Mouse (Mus musculus) liver, embryonic 14.5 days (tissue): Measurements from ENCODE around the gene Id3. TPM values are rescaled to one million over a fixed set of nuclear protein-coding genes. Genes with fewer than 3 reads are reported as not detected.

Source experiments
- ATAC-seq: fragments of 200-750 bp; cut with Nextera tagmentation; 2 replicates; pipeline ENCODE4 v1.8.0; 2017; ENCODE audit warnings: moderate number of reproducible peaks, mild to moderate bottlenecking, moderate library complexity; ENCODE audit not compliant: insufficient read depth
- DNase-seq, 3 experiments: peaks; one replicate each; pipeline ENCODE4 v3.0.0-alpha.2; 2012 to 2013; ENCODE audit warnings: low read depth in 3 of 3, low spot score in 3 of 3
- H3K27ac ChIP-seq: fragments of 300-500 bp; sonication (generic); 2 replicates; pipeline ENCODE4 v1.5.1; 2014; ENCODE audit warnings: moderate library complexity, mild to moderate bottlenecking, control low read depth, inconsistent platforms
- H3K27me3 ChIP-seq: fragments of 300-500 bp; sonication (generic); 2 replicates; pipeline ENCODE4 v1.6.1; 2014; ENCODE audit warnings: mild to moderate bottlenecking, low read length, moderate library complexity; ENCODE audit not compliant: control insufficient read depth, insufficient read depth
- H3K36me3 ChIP-seq: fragments of 300-500 bp; sonication (generic); replicated peaks from 2 replicates; pipeline ENCODE4 v1.6.1; 2014; ENCODE audit warnings: low read depth; ENCODE audit not compliant: control insufficient read depth, insufficient read depth
- H3K4me1 ChIP-seq, 2 experiments: fragments of 200-500 bp in 1 of 2; fragments of 300-500 bp in 1 of 2; sonication (generic) in 1 of 2; replicated peaks; 2 replicates each; pipeline ENCODE4 v1.6.1; 2012 to 2014; ENCODE audit warnings: antibody characterized with exemption in 1 of 2, inconsistent platforms in 1 of 2, low read length in 1 of 2; ENCODE audit not compliant: control insufficient read depth in 2 of 2, insufficient read depth in 2 of 2
- H3K4me2 ChIP-seq: fragments of 300-500 bp; sonication (generic); 2 replicates; pipeline ENCODE4 v1.6.1; 2014; ENCODE audit warnings: low read depth, mild to moderate bottlenecking, control low read depth, moderate library complexity
- H3K4me3 ChIP-seq, 2 experiments: fragments of 200-500 bp in 1 of 2; fragments of 300-500 bp in 1 of 2; sonication (generic) in 1 of 2; 2 replicates each; pipeline ENCODE4 v1.5.1; 2012 to 2014; ENCODE audit warnings: low read depth in 2 of 2, low read length in 2 of 2, mild to moderate bottlenecking in 2 of 2, control low read depth in 1 of 2, inconsistent platforms in 1 of 2, moderate library complexity in 1 of 2; ENCODE audit not compliant: insufficient read depth in 1 of 2
- H3K9ac ChIP-seq: fragments of 300-500 bp; sonication (generic); replicated peaks from 2 replicates; pipeline ENCODE4 v1.6.1; 2014; ENCODE audit warnings: mild to moderate bottlenecking, control low read depth, moderate library complexity
- H3K9me3 ChIP-seq: fragments of 300-500 bp; sonication (generic); 2 replicates; pipeline ENCODE4 v1.6.1; 2016; ENCODE audit warnings: low read length, mixed read lengths; ENCODE audit not compliant: control insufficient read depth
- CTCF ChIP-seq: IDR thresholded peaks from 2 replicates; pipeline ENCODE4 v1.5.1; 2016; ENCODE audit warnings: antibody characterized with exemption, low read depth, control low read depth
- EP300 ChIP-seq: IDR thresholded peaks from 2 replicates; pipeline ENCODE4 v1.6.1; 2016; ENCODE audit warnings: antibody characterized with exemption, low read depth
- WGBS: fragments of 180-500 bp; shearing (Covaris S2); extraction: QIAGEN DNeasy Blood & Tissue Kit; methylation state at CpG from one replicate; pipeline ENCODE4 v1.1.7; 2014; ENCODE audit not compliant: insufficient replicate concordance; 5-methylcytosine and 5-hydroxymethylcytosine counted together
- polyA plus RNA-seq, 2 experiments: library from polyadenylated mRNA; depleted of rRNA in 1 of 2; stranded (reverse) in 1 of 2; unstranded in 1 of 2; fragments of >200 nt; fragmentation: Nextera tagmentation in 1 of 2; extraction: Ambion mirVana in 1 of 2; gene quantifications; 2 replicates each; pipeline versions ENCODE4 v1.2.1 to v1.2.3; 2012 to 2014

Gene Id3
- polyA plus RNA-seq, 2 experiments, result 23.0 to 33.8 TPM

- no peak for TF ChIP-seq EP300
- no peak for TF ChIP-seq CTCF
- peaks cover 3 to 22% of the 10 kb centered on the region in 2 experiments; a peak in 3 of 4 replicates for H3K4me1 ChIP-seq
- WGBS, result 3% methylated on average over 11 of the region's 11 CpGs
These were observed 1.6 kb downstream of the Id3 start for GRCm38 (mm10) chr4:136144927-136145292.

GRCm38 (mm10) chr4:136145362-136145885, 2.1 kb downstream of the Id3 start:
- H3K27me3 ChIP-seq, result peaks cover 89% of the 10 kb centered on the region
- DNase-seq, result no peak
- no peak for ATAC-seq
- no peak overlapping the region for H3K9ac ChIP-seq
- no peak overlapping the region for H3K27ac ChIP-seq
- H3K36me3 ChIP-seq, result no peaks in the 10 kb centered on the region
- H3K4me3 ChIP-seq, result peak overlapping the region; percentile 42 to 54
- H3K4me1 ChIP-seq, result peaks cover 0 to 22% of the 10 kb centered on the region in 2 experiments; a peak in 3 of 4 replicates
- TF ChIP-seq EP300, result no peak
- TF ChIP-seq CTCF, result no peak
- H3K4me2 ChIP-seq, result peak overlapping the region; percentile 54
- WGBS, result 31% methylated on average over 11 of the region's 11 CpGs
- no peaks in the 10 kb centered on the region for H3K9me3 ChIP-seq

More at GRCm38 (mm10) chr4:136144927-136145292, 1.6 kb downstream of the Id3 start:
- ATAC-seq (no peak), DNase-seq (no peak)
- Histone ChIP-seq H3K27ac (no peak overlapping the region), H3K9ac (no peak overlapping the region), H3K4me2 (peak overlapping the region; percentile 54), H3K36me3 (no peaks in the 10 kb centered on the region), H3K4me3 (peak overlapping the region; percentile 54), H3K9me3 (no peaks in the 10 kb centered on the region), H3K27me3 (peaks cover 94% of the 10 kb centered on the region)

GRCm38 (mm10) chr4:136145991-136146711, 2.9 kb downstream of the Id3 start:
- 42% methylated on average over 7 of the region's 7 CpGs for WGBS
- DNase-seq, result no peak
- Histone ChIP-seq H3K4me2 (peak overlapping the region; percentile 54), H3K27ac (no peak overlapping the region), H3K9me3 (no peaks in the 10 kb centered on the region), H3K4me1 (peaks cover 0 to 16% of the 10 kb centered on the region in 2 experiments; a peak in 3 of 4 replicates), H3K9ac (no peak overlapping the region), H3K36me3 (no peaks in the 10 kb centered on the region), H3K4me3 (no peak overlapping the region), H3K27me3 (peaks cover 82% of the 10 kb centered on the region)
- ATAC-seq, result no peak
- no peak for TF ChIP-seq EP300
- TF ChIP-seq CTCF, result no peak

- H3K9me3 ChIP-seq, result no peaks in the 10 kb centered on the region
- TF ChIP-seq EP300, result no peak
- TF ChIP-seq CTCF, result no peak
- H3K27ac ChIP-seq, result no peak overlapping the region
- ATAC-seq (no peak), DNase-seq (no peak)
- peaks cover 76% of the 10 kb centered on the region for H3K27me3 ChIP-seq
- no peaks in the 10 kb centered on the region for H3K36me3 ChIP-seq
- no peak overlapping the region for H3K4me3 ChIP-seq
- no peak overlapping the region for H3K9ac ChIP-seq
- WGBS, result 17% methylated on average over 6 of the region's 6 CpGs
- peak overlapping the region; percentile 6 for H3K4me2 ChIP-seq
- peaks cover 0 to 15% of the 10 kb centered on the region in 2 experiments; a peak in 3 of 4 replicates for H3K4me1 ChIP-seq
These were observed 3.4 kb downstream of the Id3 start for GRCm38 (mm10) chr4:136146712-136147154.

- ATAC-seq (peak; percentile 63), DNase-seq (peak in 2 of 3 experiments; percentile 44 to 48)
- no peaks in the 10 kb centered on the region for H3K36me3 ChIP-seq
- no peaks in the 10 kb centered on the region for H3K9me3 ChIP-seq
- H3K4me1 ChIP-seq, result peaks cover 0 to 10% of the 10 kb centered on the region in 2 experiments; a peak in 3 of 4 replicates
- no peak overlapping the region for H3K9ac ChIP-seq
- peak overlapping the region; percentile 58 for H3K4me2 ChIP-seq
- WGBS, result 1% methylated on average over 48 of the region's 48 CpGs
- TF ChIP-seq EP300 (no peak), CTCF (no peak)
- peak overlapping the region; percentile 12 to 31 for H3K4me3 ChIP-seq
- H3K27ac ChIP-seq, result no peak overlapping the region
- peaks cover 67% of the 10 kb centered on the region for H3K27me3 ChIP-seq
These were observed 4.3 kb downstream of the Id3 start for GRCm38 (mm10) chr4:136147436-136148135.
